Mouse (Mus musculus): ENCODE results near the gene Glis3. TPM values are rescaled to one million over a fixed set of nuclear protein-coding genes. Genes with fewer than 3 reads are reported as not detected.

The Glis3 gene
- polyA plus RNA-seq, 1 experiment from 2014 or later, result 2.0 TPM

DNA sequence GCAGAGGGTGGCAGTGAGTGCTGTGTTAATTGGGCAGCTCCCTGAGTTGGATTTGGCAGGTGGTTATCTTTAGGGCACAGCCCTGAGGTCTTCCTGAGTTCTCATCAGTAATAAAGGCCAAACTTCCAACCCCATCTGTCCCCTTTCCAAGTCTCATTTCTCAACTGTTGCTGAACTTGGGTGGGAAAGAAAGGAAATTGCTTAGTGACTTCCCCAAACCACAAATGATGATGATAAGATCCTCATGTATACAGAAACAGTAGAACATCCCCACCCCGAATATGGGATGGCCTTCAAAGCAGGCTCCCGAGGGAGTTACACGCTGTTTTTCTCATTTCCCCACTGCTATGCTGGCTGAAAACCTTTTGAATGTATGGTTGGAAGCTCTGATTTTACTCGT, 34.8 kb upstream of the Glis3 start:
- Histone ChIP-seq H3K36me3 (ENCODE audit: insufficient read depth, low read length) (no peaks in the 10 kb centered on the region), H3K4me2 (replicated peaks; ENCODE audit: low read depth, low read length) (no peak overlapping the region), H3K4me1 (ENCODE audit: insufficient read depth, low read depth, low read length) (no peaks in the 10 kb centered on the region), H3K27me3 (replicated peaks; ENCODE audit: insufficient read depth, low read length) (no peaks in the 10 kb centered on the region), H3K27ac (ENCODE audit: low read length) (no peak overlapping the region), H3K9ac (replicated peaks; ENCODE audit: low read depth) (no peak overlapping the region), H3K4me3 (ENCODE audit: low read depth, low read length) (no peak overlapping the region), H3K9me3 (ENCODE audit: low read length) (no peaks in the 10 kb centered on the region)
- peak; percentile 15 for DNase-seq (ENCODE audit: low spot score)
- TF ChIP-seq CTCF (IDR thresholded peaks at IDR 0.05) (no peak), EP300 (IDR thresholded peaks at IDR 0.05) (peak; percentile 58; the same call in 1 of the 2 replicates)
- peak; percentile 35; the same call in 1 of the 2 replicates for ATAC-seq
- 41% methylated on average over 4 of the region's 4 CpGs for WGBS

DNA sequence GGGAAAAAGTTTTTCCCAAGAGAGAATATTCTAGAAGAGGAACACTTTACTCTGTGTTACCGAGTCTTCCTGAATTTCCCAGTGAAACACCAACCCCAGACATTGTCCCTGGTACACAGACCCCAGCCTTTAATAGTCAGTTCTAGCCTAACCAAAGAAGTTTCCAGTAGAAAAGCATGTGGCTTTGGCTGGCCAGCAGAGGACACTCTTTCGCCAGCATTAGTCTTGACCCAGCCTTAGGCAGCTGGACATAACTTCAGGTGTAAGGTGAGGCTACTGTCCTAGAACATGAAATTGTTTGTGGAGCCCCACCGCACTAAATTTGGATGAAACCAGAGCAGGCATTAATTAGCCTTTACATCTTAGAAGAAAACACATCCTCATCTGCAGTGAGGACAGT, 17.8 kb upstream of the Glis3 start:
- TF ChIP-seq EP300 (IDR thresholded peaks at IDR 0.05) (no peak), CTCF (IDR thresholded peaks at IDR 0.05) (peak; percentile 63)
- no peaks in the 10 kb centered on the region for H3K4me1 ChIP-seq (ENCODE audit: insufficient read depth, low read depth, low read length)
- no peaks in the 10 kb centered on the region for H3K9me3 ChIP-seq (ENCODE audit: low read length)
- H3K27ac ChIP-seq (ENCODE audit: low read length), result no peak overlapping the region
- H3K4me2 ChIP-seq (replicated peaks; ENCODE audit: low read depth, low read length), result no peak overlapping the region
- H3K4me3 ChIP-seq (ENCODE audit: low read depth, low read length), result no peak overlapping the region
- no peak for ATAC-seq
- H3K36me3 ChIP-seq (ENCODE audit: insufficient read depth, low read length), result no peaks in the 10 kb centered on the region
- no peaks in the 10 kb centered on the region for H3K27me3 ChIP-seq (replicated peaks; ENCODE audit: insufficient read depth, low read length)
- 58% methylated on average over 3 of the region's 3 CpGs for WGBS
- no peak for DNase-seq (ENCODE audit: low spot score)
- H3K9ac ChIP-seq (replicated peaks; ENCODE audit: low read depth), result no peak overlapping the region

DNA sequence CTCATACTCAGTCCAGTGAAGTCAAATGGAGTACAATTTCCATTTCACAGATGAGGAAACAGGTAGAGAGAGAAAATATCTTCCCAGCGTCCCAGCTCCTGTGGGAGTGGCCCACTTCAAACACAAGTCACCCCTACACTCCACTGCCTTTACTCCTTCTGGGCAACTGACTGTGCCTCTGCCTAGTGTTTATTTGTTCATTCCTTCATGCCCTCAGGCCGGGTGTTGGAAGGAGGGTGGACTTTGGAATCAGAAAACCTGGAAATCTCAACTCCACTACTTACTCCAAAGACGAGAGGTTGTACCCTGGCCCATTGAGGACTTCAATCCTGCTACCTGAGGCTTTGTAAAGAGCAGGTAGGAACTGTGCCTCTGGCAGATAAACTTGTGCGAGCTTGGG, 6.5 kb upstream of the Glis3 start:
- 40% methylated on average over 4 of the region's 4 CpGs for WGBS
- peak; percentile 12 for DNase-seq (ENCODE audit: low spot score)

DNA sequence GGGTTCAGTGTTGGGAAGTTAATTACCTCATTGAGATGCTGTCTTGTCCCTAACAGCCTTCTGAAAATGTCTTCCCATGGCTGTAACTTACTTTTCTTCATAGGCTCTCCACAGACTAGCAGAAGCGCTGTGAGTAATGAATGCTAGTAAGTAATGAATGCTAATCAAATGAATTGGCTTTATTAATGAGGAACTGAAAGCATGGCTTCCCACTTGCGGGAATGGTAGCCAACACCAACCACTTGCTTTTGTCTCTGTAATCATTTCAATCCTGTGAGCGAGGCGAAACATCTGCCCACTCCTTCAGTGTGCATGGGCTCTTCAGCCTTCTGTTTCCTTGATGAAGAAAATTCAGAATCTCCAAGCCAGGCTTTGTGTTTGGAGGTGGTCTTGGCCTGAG, 5.6 kb upstream of the Glis3 start:
- H3K4me1 ChIP-seq (ENCODE audit: insufficient read depth, low read depth, low read length), result no peaks in the 10 kb centered on the region
- DNase-seq (ENCODE audit: low spot score), result no peak
- TF ChIP-seq EP300 (IDR thresholded peaks at IDR 0.05) (no peak), CTCF (IDR thresholded peaks at IDR 0.05) (no peak)
- no peak overlapping the region for H3K4me2 ChIP-seq (replicated peaks; ENCODE audit: low read depth, low read length)
- H3K36me3 ChIP-seq (ENCODE audit: insufficient read depth, low read length), result no peaks in the 10 kb centered on the region
- WGBS, result 91% methylated on average over 4 of the region's 4 CpGs
- H3K27ac ChIP-seq (ENCODE audit: low read length), result no peak overlapping the region
- H3K9me3 ChIP-seq (ENCODE audit: low read length), result no peaks in the 10 kb centered on the region
- H3K9ac ChIP-seq (replicated peaks; ENCODE audit: low read depth), result no peak overlapping the region
- H3K4me3 ChIP-seq (ENCODE audit: low read depth, low read length), result no peak overlapping the region
- ATAC-seq, result no peak
- H3K27me3 ChIP-seq (replicated peaks; ENCODE audit: insufficient read depth, low read length), result 0 out of 2 replicates have a peak, but pooled peaks cover 2% of the 10 kb centered on the region

More for the DNA sequence above, 6.5 kb upstream of the Glis3 start:
- H3K4me1 ChIP-seq (ENCODE audit: insufficient read depth, low read depth, low read length), result no peaks in the 10 kb centered on the region
- H3K9ac ChIP-seq (replicated peaks; ENCODE audit: low read depth), result no peak overlapping the region
- no peaks in the 10 kb centered on the region for H3K36me3 ChIP-seq (ENCODE audit: insufficient read depth, low read length)
- H3K4me2 ChIP-seq (replicated peaks; ENCODE audit: low read depth, low read length), result no peak overlapping the region
- H3K4me3 ChIP-seq (ENCODE audit: low read depth, low read length), result no peak overlapping the region
- ATAC-seq, result peak; percentile 50
- no peaks in the 10 kb centered on the region for H3K9me3 ChIP-seq (ENCODE audit: low read length)
- 0 out of 2 replicates have a peak, but pooled peaks cover 2% of the 10 kb centered on the region for H3K27me3 ChIP-seq (replicated peaks; ENCODE audit: insufficient read depth, low read length)
- no peak overlapping the region for H3K27ac ChIP-seq (ENCODE audit: low read length)
- no peak for TF ChIP-seq CTCF (IDR thresholded peaks at IDR 0.05)
- TF ChIP-seq EP300 (IDR thresholded peaks at IDR 0.05), result no peak

DNA sequence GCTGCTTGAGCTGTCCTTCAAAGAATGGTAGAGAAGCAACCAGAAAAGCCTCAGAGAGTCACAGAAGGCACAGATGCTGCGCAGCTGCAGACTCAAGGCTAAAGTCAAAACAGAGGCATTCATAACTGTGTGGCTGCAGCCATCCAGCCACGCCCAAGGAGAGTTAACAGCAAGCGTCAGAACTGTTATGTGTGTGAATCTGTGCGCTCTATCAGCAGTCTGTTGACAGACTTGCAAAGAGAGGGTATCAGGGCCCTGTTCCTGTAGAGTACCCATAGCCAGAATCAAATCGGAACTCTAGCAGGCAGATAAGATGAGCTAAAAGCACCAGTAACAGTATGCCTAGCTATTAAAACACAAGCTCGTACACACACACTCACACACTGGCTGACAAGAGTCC, 4.5 kb upstream of the Glis3 start:
- Histone ChIP-seq H3K36me3 (ENCODE audit: insufficient read depth, low read length) (no peaks in the 10 kb centered on the region), H3K27ac (ENCODE audit: low read length) (no peak overlapping the region), H3K9me3 (ENCODE audit: low read length) (no peaks in the 10 kb centered on the region), H3K4me3 (ENCODE audit: low read depth, low read length) (no peak overlapping the region), H3K4me2 (replicated peaks; ENCODE audit: low read depth, low read length) (no peak overlapping the region), H3K4me1 (ENCODE audit: insufficient read depth, low read depth, low read length) (no peaks in the 10 kb centered on the region), H3K27me3 (replicated peaks; ENCODE audit: insufficient read depth, low read length) (0 out of 2 replicates have a peak, but pooled peaks cover 5% of the 10 kb centered on the region), H3K9ac (replicated peaks; ENCODE audit: low read depth) (no peak overlapping the region)
- TF ChIP-seq CTCF (IDR thresholded peaks at IDR 0.05) (no peak), EP300 (IDR thresholded peaks at IDR 0.05) (no peak)
- ATAC-seq, result no peak
- DNase-seq (ENCODE audit: low spot score), result no peak
- 75% methylated on average over 6 of the region's 6 CpGs for WGBS

DNA sequence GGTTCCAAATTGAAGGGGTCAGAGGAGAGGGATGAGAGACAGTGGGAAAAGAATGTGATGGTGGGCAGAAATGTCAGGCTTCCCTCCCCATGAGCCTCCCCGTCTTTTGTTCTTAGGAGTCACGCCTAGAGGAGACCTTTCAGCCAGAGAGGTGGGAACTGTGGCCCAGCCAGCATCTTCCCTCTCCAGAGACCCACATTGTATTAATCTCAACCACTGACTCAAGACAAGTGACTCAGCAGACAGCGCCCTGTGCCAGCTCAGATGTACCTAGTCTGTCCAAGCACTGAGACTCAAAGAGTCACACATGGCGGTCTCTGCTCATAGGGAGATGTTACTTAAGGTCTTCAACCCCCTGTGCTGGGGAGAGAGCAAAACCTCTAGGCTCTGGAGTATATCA, 3.5 kb upstream of the Glis3 start:
- H3K9ac ChIP-seq (replicated peaks; ENCODE audit: low read depth), result no peak overlapping the region
- TF ChIP-seq CTCF (IDR thresholded peaks at IDR 0.05) (no peak), EP300 (IDR thresholded peaks at IDR 0.05) (no peak)
- WGBS, result 96% methylated on average over 4 of the region's 4 CpGs
- ATAC-seq (no peak), DNase-seq (ENCODE audit: low spot score) (no peak)
- H3K4me3 ChIP-seq (ENCODE audit: low read depth, low read length), result no peak overlapping the region
- no peak overlapping the region for H3K4me2 ChIP-seq (replicated peaks; ENCODE audit: low read depth, low read length)
- no peaks in the 10 kb centered on the region for H3K4me1 ChIP-seq (ENCODE audit: insufficient read depth, low read depth, low read length)
- no peaks in the 10 kb centered on the region for H3K9me3 ChIP-seq (ENCODE audit: low read length)
- H3K36me3 ChIP-seq (ENCODE audit: insufficient read depth, low read length), result no peaks in the 10 kb centered on the region
- H3K27me3 ChIP-seq (replicated peaks; ENCODE audit: insufficient read depth, low read length), result 0 out of 2 replicates have a peak, but pooled peaks cover 5% of the 10 kb centered on the region
- H3K27ac ChIP-seq (ENCODE audit: low read length), result no peak overlapping the region
